Mouse (Mus musculus) T-helper 17 cell (primary cell): ENCODE measurements around the gene Pnpla1.
"Not testable (repeated sequence)": the region's sequence is repeated elsewhere in the genome, so short reads cannot be mapped to it uniquely, and the experiment has no call there.

ENCODE experiments used
- in situ Hi-C, 2 experiments: fragments of 300-600 bp; cut with MboI, MseI; formaldehyde crosslinking; loops; 1 replicate in 1 of 2; 2 replicates in 1 of 2; pipeline ENCODE4 v1.15.1; 2025; ENCODE audit warnings: high pct_unique_total_duplicates in 2 of 2

Pnpla1 gene

GRCm38 (mm10) chr17:28858205-28858604 is at the start of gene Pnpla1:
Gene Pnpla1, plus strand, starts transcription at chr17:28858411.
- in situ Hi-C loops, result loop anchor here in 1 of 2 experiments (10.0 kb wide), 1 partner anchor 183 kb away; no protein-coding TSS in a partner anchor

- in situ Hi-C loops, result loop anchor here in 1 of 2 experiments (10.0 kb wide), 1 partner anchor 1244 kb away; the partner anchor contains the start of gene AI413582
Measured at GRCm38 (mm10) chr17:28808714-28809113, 49.5 kb upstream of the Pnpla1 start.

GRCm38 (mm10) chr17:28809175-28809831 is 48.9 kb upstream of the Pnpla1 start:
- in situ Hi-C loops, result loop anchor here in 1 of 2 experiments (10.0 kb wide), 1 partner anchor 1245 kb away; the partner anchor contains the start of gene AI413582

- in situ Hi-C loops, result no loop called here
Measured at GRCm38 (mm10) chr17:28812345-28812744, 45.9 kb upstream of the Pnpla1 start.

- in situ Hi-C loops, result no loop called here
Measured at GRCm38 (mm10) chr17:28814529-28815097, 43.6 kb upstream of the Pnpla1 start.

GRCm38 (mm10) chr17:28815384-28816004 is 42.7 kb upstream of the Pnpla1 start:
- in situ Hi-C loops, result no loop called here

GRCm38 (mm10) chr17:28816326-28816725 is 41.9 kb upstream of the Pnpla1 start:
- in situ Hi-C loops, result not testable (repeated sequence)

GRCm38 (mm10) chr17:28816875-28817811 is 41.1 kb upstream of the Pnpla1 start:
- in situ Hi-C loops, result no loop called here

- in situ Hi-C loops, result no loop called here
Measured at GRCm38 (mm10) chr17:28820189-28820588, 38.0 kb upstream of the Pnpla1 start.

GRCm38 (mm10) chr17:28823004-28823745 is 35.0 kb upstream of the Pnpla1 start:
- in situ Hi-C loops, result no loop called here

- in situ Hi-C loops, result no loop called here
Measured at GRCm38 (mm10) chr17:28823749-28824148, 34.5 kb upstream of the Pnpla1 start.

- in situ Hi-C loops, result no loop called here
Measured at GRCm38 (mm10) chr17:28824896-28825295, 33.3 kb upstream of the Pnpla1 start.

GRCm38 (mm10) chr17:28825359-28826041 is 32.7 kb upstream of the Pnpla1 start:
- in situ Hi-C loops, result no loop called here

GRCm38 (mm10) chr17:28827665-28828231 is 30.5 kb upstream of the Pnpla1 start:
- in situ Hi-C loops, result no loop called here

- in situ Hi-C loops, result no loop called here
Measured at GRCm38 (mm10) chr17:28829120-28829519, 29.1 kb upstream of the Pnpla1 start.

- in situ Hi-C loops, result no loop called here
Measured at GRCm38 (mm10) chr17:28831065-28831464, 27.1 kb upstream of the Pnpla1 start.

- in situ Hi-C loops, result no loop called here
Measured at GRCm38 (mm10) chr17:28832040-28832439, 26.2 kb upstream of the Pnpla1 start.

GRCm38 (mm10) chr17:28832875-28833274 is 25.3 kb upstream of the Pnpla1 start:
- in situ Hi-C loops, result no loop called here

- in situ Hi-C loops, result loop anchor here in 1 of 2 experiments (5.0 kb wide), 1 partner anchor 57 kb away; no protein-coding TSS in a partner anchor
Measured at GRCm38 (mm10) chr17:28834676-28835075, 23.5 kb upstream of the Pnpla1 start.

- in situ Hi-C loops, result loop anchor here in 1 of 2 experiments (5.0 kb wide), 1 partner anchor 61 kb away; no protein-coding TSS in a partner anchor
Measured at GRCm38 (mm10) chr17:28837840-28838239, 20.4 kb upstream of the Pnpla1 start.
